Mouse (Mus musculus): ENCODE results near the gene Shisa5. TPM values are rescaled to one million over a fixed set of nuclear protein-coding genes. Genes with fewer than 3 reads are reported as not detected.

Shisa5 gene
- polyA plus RNA-seq, 1 experiment from 2014 or later = 49.1 TPM

- 44% methylated on average over 5 of the region's 5 CpGs for WGBS
- Histone ChIP-seq H3K9ac (replicated peaks) (no peak overlapping the region), H3K9me3 (no peaks in the 10 kb centered on the region), H3K36me3 (peaks cover 28% of the 10 kb centered on the region), H3K4me1 (replicated peaks) (0 out of 2 replicates have a peak, but pooled peaks cover under 1% of the 10 kb centered on the region), H3K4me2 (no peak overlapping the region), H3K27me3 (no peaks in the 10 kb centered on the region), H3K27ac (no peak overlapping the region), H3K4me3 (replicated peaks) (no peak overlapping the region)
- no peak for ATAC-seq (ENCODE audit: insufficient number of reproducible peaks, insufficient read depth, low FRiP score, low TSS enrichment, low read depth)
These were observed 7.9 kb downstream of the Shisa5 start for GRCm38 (mm10) chr9:109046306-109046705.

GRCm38 (mm10) chr9:109049316-109049715 lies 11.0 kb downstream of the Shisa5 start:
- H3K4me1 ChIP-seq (replicated peaks) = peaks cover under 1% of the 10 kb centered on the region
- H3K4me3 ChIP-seq (replicated peaks) = no peak overlapping the region
- WGBS = 85% methylated on average over 7 of the region's 7 CpGs
- H3K27ac ChIP-seq = no peak overlapping the region
- peaks cover 46% of the 10 kb centered on the region for H3K36me3 ChIP-seq
- ATAC-seq (ENCODE audit: insufficient number of reproducible peaks, insufficient read depth, low FRiP score, low TSS enrichment, low read depth) = no peak
- H3K4me2 ChIP-seq = no peak overlapping the region
- no peaks in the 10 kb centered on the region for H3K27me3 ChIP-seq
- H3K9ac ChIP-seq (replicated peaks) = no peak overlapping the region
- H3K9me3 ChIP-seq = no peaks in the 10 kb centered on the region

- no peak overlapping the region for H3K9ac ChIP-seq (replicated peaks)
- H3K27me3 ChIP-seq = no peaks in the 10 kb centered on the region
- ATAC-seq (ENCODE audit: insufficient number of reproducible peaks, insufficient read depth, low FRiP score, low TSS enrichment, low read depth) = no peak
- no peak overlapping the region for H3K4me3 ChIP-seq (replicated peaks)
- H3K9me3 ChIP-seq = no peaks in the 10 kb centered on the region
- H3K36me3 ChIP-seq = peaks cover 43% of the 10 kb centered on the region
- no peak overlapping the region for H3K4me2 ChIP-seq
- H3K27ac ChIP-seq = no peak overlapping the region
- peaks cover 6% of the 10 kb centered on the region for H3K4me1 ChIP-seq (replicated peaks)
- 82% methylated on average over 9 of the region's 9 CpGs for WGBS
These were observed 11.8 kb downstream of the Shisa5 start for GRCm38 (mm10) chr9:109049996-109050673.

- H3K9ac ChIP-seq (replicated peaks) = no peak overlapping the region
- H3K36me3 ChIP-seq = peaks cover 46% of the 10 kb centered on the region
- H3K9me3 ChIP-seq = no peaks in the 10 kb centered on the region
- H3K4me3 ChIP-seq (replicated peaks) = no peak overlapping the region
- no peaks in the 10 kb centered on the region for H3K27me3 ChIP-seq
- WGBS = 78% methylated on average over 3 of the region's 3 CpGs
- H3K4me2 ChIP-seq = no peak overlapping the region
- ATAC-seq (ENCODE audit: insufficient number of reproducible peaks, insufficient read depth, low FRiP score, low TSS enrichment, low read depth) = no peak
- peaks cover 9% of the 10 kb centered on the region for H3K4me1 ChIP-seq (replicated peaks)
- no peak overlapping the region for H3K27ac ChIP-seq
These were observed 12.3 kb downstream of the Shisa5 start for GRCm38 (mm10) chr9:109050674-109050997.

GRCm38 (mm10) chr9:109051011-109051501 lies 12.7 kb downstream of the Shisa5 start:
- H3K4me3 ChIP-seq (replicated peaks) = no peak overlapping the region
- ATAC-seq (ENCODE audit: insufficient number of reproducible peaks, insufficient read depth, low FRiP score, low TSS enrichment, low read depth) = no peak
- no peak overlapping the region for H3K9ac ChIP-seq (replicated peaks)
- H3K9me3 ChIP-seq = no peaks in the 10 kb centered on the region
- H3K4me2 ChIP-seq = no peak overlapping the region
- 91% methylated on average over 13 of the region's 13 CpGs for WGBS
- H3K27ac ChIP-seq = no peak overlapping the region
- no peaks in the 10 kb centered on the region for H3K27me3 ChIP-seq
- H3K4me1 ChIP-seq (replicated peaks) = peaks cover 9% of the 10 kb centered on the region
- peaks cover 50% of the 10 kb centered on the region for H3K36me3 ChIP-seq

GRCm38 (mm10) chr9:109051651-109052489 lies 13.5 kb downstream of the Shisa5 start:
- H3K36me3 ChIP-seq = peaks cover 58% of the 10 kb centered on the region
- 88% methylated on average over 10 of the region's 10 CpGs for WGBS
- no peak overlapping the region for H3K27ac ChIP-seq
- H3K9me3 ChIP-seq = no peaks in the 10 kb centered on the region
- ATAC-seq (ENCODE audit: insufficient number of reproducible peaks, insufficient read depth, low FRiP score, low TSS enrichment, low read depth) = no peak
- no peak overlapping the region for H3K9ac ChIP-seq (replicated peaks)
- peaks cover 9% of the 10 kb centered on the region for H3K4me1 ChIP-seq (replicated peaks)
- H3K27me3 ChIP-seq = no peaks in the 10 kb centered on the region
- H3K4me2 ChIP-seq = no peak overlapping the region
- H3K4me3 ChIP-seq (replicated peaks) = no peak overlapping the region

GRCm38 (mm10) chr9:109052490-109053260 lies 14.3 kb downstream of the Shisa5 start:
- WGBS = 87% methylated on average over 9 of the region's 9 CpGs
- H3K27ac ChIP-seq = no peak overlapping the region
- H3K4me2 ChIP-seq = no peak overlapping the region
- no peak for ATAC-seq (ENCODE audit: insufficient number of reproducible peaks, insufficient read depth, low FRiP score, low TSS enrichment, low read depth)
- peaks cover 9% of the 10 kb centered on the region for H3K4me1 ChIP-seq (replicated peaks)
- no peak overlapping the region for H3K9ac ChIP-seq (replicated peaks)
- no peaks in the 10 kb centered on the region for H3K9me3 ChIP-seq
- no peak overlapping the region for H3K4me3 ChIP-seq (replicated peaks)
- no peaks in the 10 kb centered on the region for H3K27me3 ChIP-seq
- H3K36me3 ChIP-seq = peaks cover 66% of the 10 kb centered on the region

- H3K27me3 ChIP-seq = no peaks in the 10 kb centered on the region
These were observed 15.0 kb downstream of the Shisa5 start for GRCm38 (mm10) chr9:109053366-109053765.

GRCm38 (mm10) chr9:109053851-109054250 lies 15.5 kb downstream of the Shisa5 start:
- WGBS = 73% methylated on average over 6 of the region's 6 CpGs
- Histone ChIP-seq H3K4me2 (no peak overlapping the region), H3K27ac (no peak overlapping the region), H3K4me1 (replicated peaks) (peaks cover 9% of the 10 kb centered on the region), H3K36me3 (peaks cover 69% of the 10 kb centered on the region), H3K27me3 (no peaks in the 10 kb centered on the region), H3K9ac (replicated peaks) (no peak overlapping the region), H3K9me3 (no peaks in the 10 kb centered on the region), H3K4me3 (replicated peaks) (no peak overlapping the region)
- ATAC-seq (ENCODE audit: insufficient number of reproducible peaks, insufficient read depth, low FRiP score, low TSS enrichment, low read depth) = no peak

More at GRCm38 (mm10) chr9:109053366-109053765, 15.0 kb downstream of the Shisa5 start:
- H3K9ac ChIP-seq (replicated peaks) = no peak overlapping the region
- H3K4me3 ChIP-seq (replicated peaks) = no peak overlapping the region
- no peak overlapping the region for H3K27ac ChIP-seq
- ATAC-seq (ENCODE audit: insufficient number of reproducible peaks, insufficient read depth, low FRiP score, low TSS enrichment, low read depth) = no peak
- H3K4me2 ChIP-seq = no peak overlapping the region
- WGBS = 75% methylated on average over 3 of the region's 3 CpGs
- peaks cover 9% of the 10 kb centered on the region for H3K4me1 ChIP-seq (replicated peaks)
- H3K9me3 ChIP-seq = no peaks in the 10 kb centered on the region
- H3K36me3 ChIP-seq = peaks cover 69% of the 10 kb centered on the region

- peaks cover 68% of the 10 kb centered on the region for H3K36me3 ChIP-seq
- 13% methylated on average over 7 of the region's 7 CpGs for WGBS
- no peaks in the 10 kb centered on the region for H3K9me3 ChIP-seq
- H3K4me1 ChIP-seq (replicated peaks) = peaks cover 17% of the 10 kb centered on the region
- H3K4me3 ChIP-seq (replicated peaks) = peak overlapping the region; percentile 12; the same call in 1 of the 2 replicates
- ATAC-seq (ENCODE audit: insufficient number of reproducible peaks, insufficient read depth, low FRiP score, low TSS enrichment, low read depth) = no peak
- peak overlapping the region; percentile 34 for H3K4me2 ChIP-seq
- peak overlapping the region; percentile 45; the same call in 1 of the 2 replicates for H3K9ac ChIP-seq (replicated peaks)
- no peaks in the 10 kb centered on the region for H3K27me3 ChIP-seq
- H3K27ac ChIP-seq = peak overlapping the region; percentile 67; the same call in 1 of the 2 replicates
These were observed 16.3 kb downstream of the Shisa5 start for GRCm38 (mm10) chr9:109054712-109055111.
